Mouse (Mus musculus): Measurements from ENCODE around the gene Spaca6.

DNA sequence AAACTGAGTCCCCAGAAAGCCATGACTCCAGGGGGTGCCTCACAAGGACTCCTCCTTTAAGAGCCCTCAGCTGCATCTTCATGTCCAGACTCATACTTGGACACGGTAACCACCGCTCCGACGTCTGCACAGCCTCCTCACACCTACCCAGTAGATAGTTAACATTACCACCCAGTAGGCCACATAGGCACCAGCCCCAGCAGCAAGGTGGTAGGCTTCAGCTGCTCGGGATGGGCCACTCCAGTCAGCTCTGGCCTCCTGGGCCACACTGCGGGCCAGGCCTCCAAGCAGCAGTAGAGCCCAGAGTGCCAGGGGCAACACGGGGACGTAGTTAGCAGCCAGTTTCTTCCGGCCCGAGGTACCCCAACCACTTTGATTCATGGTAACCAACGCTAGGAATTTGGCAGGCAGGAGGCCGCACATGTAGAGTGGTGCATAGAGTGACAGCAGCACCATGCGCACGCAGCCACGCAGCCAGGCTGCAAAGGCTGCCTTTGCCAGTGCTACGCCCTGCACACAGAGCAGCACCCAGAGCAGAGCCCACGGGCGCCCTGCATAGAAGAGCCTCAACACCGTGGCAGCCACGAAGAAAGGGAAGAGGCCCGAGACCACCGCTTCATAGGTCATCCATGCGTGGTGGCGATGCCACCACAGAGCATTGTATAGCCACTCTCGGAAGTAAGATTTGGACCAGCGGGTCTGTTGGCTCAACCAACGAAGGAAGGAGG lies 16.7 kb downstream of the Spaca6 start:
- TF ChIP-seq ZC3H11A (IDR thresholded peaks at IDR 0.05; ENCODE audit: borderline replicate concordance, low read depth, low read length) (no peak), ZNF384 (IDR thresholded peaks at IDR 0.05; ENCODE audit: low read depth, low read length) (no peak)
